Mouse (Mus musculus) CH12.LX (cell line): ENCODE measurements around the gene Rbbp8nl. TPM values are rescaled to one million over a fixed set of nuclear protein-coding genes. Genes with fewer than 3 reads are reported as not detected.

Experiments used
- DNase-seq: peaks from one replicate; pipeline ENCODE4 v3.0.0-alpha.2; 2013; ENCODE audit errors: extremely low read depth
- H3K27ac ChIP-seq: 2 replicates; pipeline ENCODE4 v1.5.1; 2012; ENCODE audit warnings: low read depth, mild to moderate bottlenecking, control low read depth, moderate library complexity; ENCODE audit not compliant: insufficient read depth
- H3K27me3 ChIP-seq: replicated peaks from 2 replicates; pipeline ENCODE3; 2012; ENCODE audit warnings: inconsistent platforms
- H3K36me3 ChIP-seq, 2 experiments: replicated peaks in 1 of 2; 2 replicates each; pipeline versions ENCODE3 to v1.6.1; 2012; ENCODE audit warnings: inconsistent platforms in 1 of 2, low read length in 1 of 2, mild to moderate bottlenecking in 1 of 2, mixed read lengths in 1 of 2, moderate library complexity in 1 of 2; ENCODE audit not compliant: control insufficient read depth in 1 of 2, insufficient read depth in 1 of 2
- H3K4me1 ChIP-seq, 2 experiments: 2 replicates each; pipeline ENCODE4 v1.6.1; 2012; ENCODE audit warnings: inconsistent platforms in 1 of 2, moderate library complexity in 1 of 2; ENCODE audit not compliant: insufficient read depth in 2 of 2, control insufficient read depth in 1 of 2
- H3K4me2 ChIP-seq: 2 replicates; pipeline ENCODE4 v1.6.1; 2012; ENCODE audit warnings: low read depth, mild to moderate bottlenecking, control low read depth; ENCODE audit not compliant: poor library complexity, insufficient read depth, severe bottlenecking
- H3K4me3 ChIP-seq, 3 experiments: fragments of 150-350 bp in 1 of 3; sonication (generic) in 1 of 3; replicated peaks in 1 of 3; 2 replicates each; pipeline versions ENCODE3 to v1.5.1; 2011 to 2012; ENCODE audit warnings: low read depth in 2 of 3, low read length in 2 of 3, mild to moderate bottlenecking in 2 of 3, moderate library complexity in 2 of 3, control low read depth in 1 of 3, improper control_type of control experiment in 1 of 3, inconsistent platforms in 1 of 3, mixed read lengths in 1 of 3; ENCODE audit not compliant: poor library complexity in 1 of 3
- H3K79me2 ChIP-seq: replicated peaks from 2 replicates; pipeline ENCODE4 v1.6.1; 2012; ENCODE audit warnings: mild to moderate bottlenecking, moderate library complexity; ENCODE audit not compliant: control insufficient read depth, poor library complexity, insufficient read depth, severe bottlenecking; ENCODE audit errors: extremely low read depth
- H3K9ac ChIP-seq: 2 replicates; pipeline ENCODE4 v1.6.1; 2012; ENCODE audit warnings: low read depth, mild to moderate bottlenecking, control low read depth, moderate library complexity; ENCODE audit not compliant: insufficient read depth
- H3K9me3 ChIP-seq: replicated peaks from 2 replicates; pipeline ENCODE3; 2012; ENCODE audit warnings: low read length, inconsistent platforms, mixed read lengths
- BHLHE40 ChIP-seq: IDR thresholded peaks from 2 replicates; pipeline ENCODE4 v1.6.1; 2011; ENCODE audit warnings: mild to moderate bottlenecking, low read depth, low read length, improper control_type of control experiment
- CTCF ChIP-seq, 2 experiments: IDR thresholded peaks in 1 of 2; conservative IDR thresholded peaks in 1 of 2; 2 replicates each; pipeline ENCODE4 v1.5.1; 2011 to 2012; ENCODE audit warnings: low read depth in 2 of 2, low read length in 2 of 2, improper control_type of control experiment in 1 of 2, inconsistent platforms in 1 of 2, mild to moderate bottlenecking in 1 of 2, moderate library complexity in 1 of 2
- E2F4 ChIP-seq: IDR thresholded peaks from 2 replicates; pipeline ENCODE4 v1.6.1; 2011; ENCODE audit warnings: low read depth, low read length, improper control_type of control experiment; ENCODE audit not compliant: insufficient replicate concordance
- ELF1 ChIP-seq: IDR thresholded peaks from 2 replicates; pipeline ENCODE4 v1.6.1; 2014; ENCODE audit warnings: low read depth, mild to moderate bottlenecking, inconsistent platforms, low read length, improper control_type of control experiment
- GABPA ChIP-seq: IDR thresholded peaks from 2 replicates; pipeline ENCODE4 v1.6.1; 2012; ENCODE audit warnings: low read depth, low read length, improper control_type of control experiment, inconsistent platforms; ENCODE audit not compliant: insufficient replicate concordance
- JUND ChIP-seq: conservative IDR thresholded peaks from 2 replicates; pipeline ENCODE4 v1.6.1; 2011; ENCODE audit warnings: low read depth, low read length, improper control_type of control experiment
- KAT2A ChIP-seq: IDR thresholded peaks from 2 replicates; pipeline ENCODE4 v1.6.1; 2012; ENCODE audit warnings: low read length, improper control_type of control experiment, inconsistent platforms; ENCODE audit not compliant: insufficient replicate concordance
- MAFK ChIP-seq: IDR thresholded peaks from 2 replicates; pipeline ENCODE4 v1.6.1; 2011; ENCODE audit warnings: low read length, improper control_type of control experiment; ENCODE audit not compliant: insufficient replicate concordance
- NRF1 ChIP-seq: IDR thresholded peaks from 2 replicates; pipeline ENCODE4 v1.6.1; 2014; ENCODE audit warnings: low read depth, mild to moderate bottlenecking, inconsistent platforms, low read length, improper control_type of control experiment, moderate library complexity
- PAX5 ChIP-seq: IDR thresholded peaks from 2 replicates; pipeline ENCODE4 v1.6.1; 2012; ENCODE audit warnings: low read length, inconsistent platforms, mixed read lengths
- POLR2A ChIP-seq: IDR thresholded peaks from 2 replicates; pipeline ENCODE4 v1.6.1; 2011; ENCODE audit warnings: low read depth, mild to moderate bottlenecking, improper control_type of control experiment, low read length
- RAD21 ChIP-seq: IDR thresholded peaks from 2 replicates; pipeline ENCODE4 v1.6.1; 2011; ENCODE audit warnings: low read depth, mild to moderate bottlenecking, low read length, improper control_type of control experiment, moderate library complexity
- SIN3A ChIP-seq: IDR thresholded peaks from 2 replicates; pipeline ENCODE4 v1.6.1; 2012; ENCODE audit warnings: low read length, improper control_type of control experiment, inconsistent platforms
- TBP ChIP-seq: conservative IDR thresholded peaks from 2 replicates; pipeline ENCODE4 v1.6.1; 2011; ENCODE audit warnings: low read depth, low read length, improper control_type of control experiment
- USF1 ChIP-seq: IDR thresholded peaks from 2 replicates; pipeline ENCODE4 v1.6.1; 2014; ENCODE audit warnings: low read depth, mild to moderate bottlenecking, inconsistent platforms, low read length, improper control_type of control experiment
- ZC3H11A ChIP-seq: IDR thresholded peaks from 2 replicates; pipeline ENCODE4 v1.6.1; 2012; ENCODE audit warnings: low read depth, mild to moderate bottlenecking, inconsistent platforms, low read length, improper control_type of control experiment
- ZKSCAN1 ChIP-seq: IDR thresholded peaks from 2 replicates; pipeline ENCODE4 v1.6.1; 2012; ENCODE audit warnings: low read depth, inconsistent platforms, low read length, improper control_type of control experiment, borderline replicate concordance
- ZMIZ1 ChIP-seq: IDR thresholded peaks from 2 replicates; pipeline ENCODE4 v1.6.1; 2012; ENCODE audit warnings: low read depth, mild to moderate bottlenecking, inconsistent platforms, low read length, improper control_type of control experiment
- dilution Hi-C: fragments of 300-500 bp; cut with MboI; formaldehyde crosslinking; loops from 2 replicates; pipeline ENCODE4 v1.14.3; 2020; ENCODE audit warnings: low sequenced_read_pairs; ENCODE audit not compliant: extremely low pct_unique_long_range_greater_than_20kb, extremely low pct_ligation_motif_present
- in situ Hi-C: fragments of 300-500 bp; cut with MboI; formaldehyde crosslinking; loops from 3 replicates; pipeline ENCODE4 v1.14.3; 2019; ENCODE audit warnings: low sequenced_read_pairs, low pct_ligation_motif_present, low pct_unique_long_range_greater_than_20kb, mixed read lengths
- polyA plus RNA-seq: library from polyadenylated mRNA; unstranded; fragments of >175 nt; gene quantifications from 2 replicates; pipeline ENCODE4 v1.2.1, GENCODE M21; 2012; ENCODE audit warnings: low read depth; ENCODE audit not compliant: insufficient read length
- total RNA-seq, 2 experiments: library from RNA; depleted of rRNA; stranded (reverse); fragments of 300-350 nt in 1 of 2; fragments of >200 nt in 1 of 2; gene quantifications; 2 replicates each; pipeline ENCODE4 v1.2.3; 2012 to 2014

Gene Rbbp8nl
- total and polyA plus RNA-seq, 3 experiments: not detected

DNA sequence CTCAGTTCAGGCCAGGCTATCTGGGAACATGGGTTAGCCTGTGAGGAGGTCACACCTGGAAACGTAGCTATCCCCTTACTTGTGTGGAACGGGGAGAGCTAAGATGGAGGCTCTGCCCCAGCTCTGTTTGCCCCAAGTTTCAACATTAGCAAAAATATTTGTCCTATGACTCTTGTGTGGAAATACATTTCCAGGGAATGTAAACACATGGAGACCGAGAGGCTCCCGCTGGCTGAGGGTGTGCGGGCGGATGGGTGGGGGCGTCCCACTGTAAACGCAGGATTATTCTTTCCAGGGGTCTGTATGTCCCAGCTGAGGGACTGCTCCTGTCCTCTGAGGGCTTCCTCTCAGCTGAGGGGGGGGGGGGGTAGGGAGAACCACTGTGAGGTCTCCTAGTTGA lies 55.3 kb downstream of the Rbbp8nl start:
- no peak for DNase-seq
- Histone ChIP-seq H3K4me3 (no peak overlapping the region), H3K27me3 (peaks cover 35% of the 10 kb centered on the region), H3K4me1 (no peaks in the 10 kb centered on the region), H3K79me2 (no peaks in the 10 kb centered on the region), H3K9me3 (no peaks in the 10 kb centered on the region), H3K9ac (no peak overlapping the region), H3K4me2 (no peak overlapping the region), H3K36me3 (no peaks in the 10 kb centered on the region), H3K27ac (no peak overlapping the region)
- TF ChIP-seq ZC3H11A (no peak), MAFK (no peak), CTCF (conservative IDR thresholded peaks at IDR 0.05 in 1 of 2, IDR thresholded peaks at IDR 0.05 in 1 of 2; ENCODE audit: low read depth in 2 of 2, low read length in 2 of 2) (no peak), NRF1 (no peak), POLR2A (no peak), RAD21 (no peak), KAT2A (no peak), SIN3A (no peak), BHLHE40 (no peak), USF1 (no peak), TBP (no peak), GABPA (no peak), PAX5 (no peak), E2F4 (no peak), JUND (no peak), ZMIZ1 (no peak)
- in situ Hi-C loops (no loop called here), dilution Hi-C loops (no loop called here)

GRCm38 (mm10) chr2:180233101-180233904 lies 56.4 kb downstream of the Rbbp8nl start:
- H3K27ac ChIP-seq: no peak overlapping the region
- no peaks in the 10 kb centered on the region for H3K79me2 ChIP-seq
- H3K36me3 ChIP-seq: no peaks in the 10 kb centered on the region
- no peak overlapping the region for H3K9ac ChIP-seq
- dilution Hi-C loops: no loop called here
- H3K27me3 ChIP-seq: peaks cover 44% of the 10 kb centered on the region
- in situ Hi-C loops: no loop called here
- H3K4me2 ChIP-seq: no peak overlapping the region
- H3K4me1 ChIP-seq: no peaks in the 10 kb centered on the region
- no peak for DNase-seq
- no peak for TF ChIP-seq ZKSCAN1
- TF ChIP-seq ELF1: no peak
- no peak for TF ChIP-seq ZMIZ1
- no peak for TF ChIP-seq TBP
- no peaks in the 10 kb centered on the region for H3K9me3 ChIP-seq
- no peak overlapping the region for H3K4me3 ChIP-seq
